Mouse (Mus musculus) layer of hippocampus, postnatal 14 days (tissue): ENCODE measurements at regions not wholly inside any gene's neighbourhood (a gene's known extent, or its start where the extent isn't known, plus 50 kb on each side); places are given as distances from the start of the nearest gene placed in this dataset.
"Not testable (repeated sequence)": the region's sequence is repeated elsewhere in the genome, so short reads cannot be mapped to it uniquely, and the experiment has no call there.

Experiments
- DNase-seq, 2 experiments: peaks; one replicate each; pipeline ENCODE4 v3.0.0; 2021 to 2022; ENCODE audit warnings: low spot score in 2 of 2, mixed read lengths in 1 of 2

DNA sequence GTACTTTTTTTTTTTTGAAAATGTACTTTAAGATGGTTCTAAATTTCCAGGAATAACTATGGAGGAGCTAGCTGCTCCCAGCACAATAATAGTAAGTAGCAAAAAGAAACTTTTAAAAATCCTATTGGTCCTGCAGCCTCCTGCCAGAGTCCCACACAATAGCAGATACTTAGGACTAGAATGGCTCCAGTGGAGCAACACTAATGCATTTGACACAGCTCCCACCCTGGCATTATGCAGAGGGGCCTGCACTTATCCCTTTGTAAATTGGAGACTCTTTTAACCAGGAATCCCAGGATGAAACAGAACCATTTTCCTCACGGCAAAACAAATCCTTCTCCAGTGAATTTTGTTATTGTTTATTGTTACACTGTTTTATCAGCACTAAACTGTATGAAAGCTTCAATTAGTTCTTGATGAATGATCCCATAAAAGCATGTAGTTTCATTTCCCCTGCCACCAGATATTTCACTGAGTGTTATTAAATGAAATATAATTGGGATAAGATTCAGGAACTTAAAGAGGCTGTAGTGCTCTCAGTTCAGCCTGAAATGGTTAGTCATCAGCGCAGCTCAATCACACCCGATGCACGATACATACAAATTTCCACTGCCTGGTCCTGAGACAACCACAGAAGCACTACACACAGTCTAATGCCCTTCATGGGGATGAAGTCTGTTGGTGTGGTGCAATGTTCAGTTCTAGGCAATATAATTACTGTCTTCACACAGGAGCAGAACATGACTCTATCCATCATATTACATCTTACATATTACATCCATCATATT is 708.6 kb upstream of the Mms22l start:
- peak in 1 of 2 experiments; percentile 1 for DNase-seq

DNA sequence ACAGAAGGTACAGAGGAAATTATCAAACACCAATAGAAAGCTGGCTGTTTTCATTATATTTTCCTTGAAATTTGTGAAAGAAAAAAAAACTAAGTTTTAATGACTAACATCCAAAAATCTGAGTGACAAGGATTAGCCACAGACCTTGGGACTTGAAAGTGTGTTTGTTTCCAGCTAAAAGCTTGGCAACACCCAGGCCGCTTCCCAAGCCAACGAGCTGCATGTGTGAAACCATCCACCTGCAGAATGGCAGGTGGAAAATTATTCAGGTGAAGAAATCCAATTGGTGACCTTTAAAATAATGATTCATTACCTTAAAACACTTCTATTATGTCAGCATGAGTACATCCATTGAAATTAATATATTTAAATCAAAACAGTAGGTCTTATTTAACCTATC is 672.7 kb upstream of the Mms22l start:
- DNase-seq: no peak

DNA sequence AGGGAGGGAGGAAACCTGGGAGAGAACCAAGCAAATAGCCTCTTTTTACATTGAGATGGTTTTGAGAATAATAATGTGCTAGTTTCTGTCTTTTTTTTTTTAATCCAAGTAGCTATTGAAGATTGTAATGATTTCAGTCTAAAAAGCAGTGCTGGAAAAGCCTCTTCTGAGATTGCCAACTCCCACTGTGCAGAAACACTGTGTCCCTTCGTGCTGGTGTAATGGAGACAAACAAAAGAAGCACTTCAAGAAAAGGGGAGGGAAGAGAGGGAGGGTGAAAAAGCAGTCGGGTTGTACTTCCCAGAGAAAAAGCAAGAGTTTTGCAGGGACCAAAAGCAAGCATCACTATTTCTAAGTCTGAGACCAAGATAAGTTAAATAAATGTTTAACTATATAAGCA is 669.4 kb upstream of the Mms22l start:
- DNase-seq: peak in 1 of 2 experiments; percentile 61

DNA sequence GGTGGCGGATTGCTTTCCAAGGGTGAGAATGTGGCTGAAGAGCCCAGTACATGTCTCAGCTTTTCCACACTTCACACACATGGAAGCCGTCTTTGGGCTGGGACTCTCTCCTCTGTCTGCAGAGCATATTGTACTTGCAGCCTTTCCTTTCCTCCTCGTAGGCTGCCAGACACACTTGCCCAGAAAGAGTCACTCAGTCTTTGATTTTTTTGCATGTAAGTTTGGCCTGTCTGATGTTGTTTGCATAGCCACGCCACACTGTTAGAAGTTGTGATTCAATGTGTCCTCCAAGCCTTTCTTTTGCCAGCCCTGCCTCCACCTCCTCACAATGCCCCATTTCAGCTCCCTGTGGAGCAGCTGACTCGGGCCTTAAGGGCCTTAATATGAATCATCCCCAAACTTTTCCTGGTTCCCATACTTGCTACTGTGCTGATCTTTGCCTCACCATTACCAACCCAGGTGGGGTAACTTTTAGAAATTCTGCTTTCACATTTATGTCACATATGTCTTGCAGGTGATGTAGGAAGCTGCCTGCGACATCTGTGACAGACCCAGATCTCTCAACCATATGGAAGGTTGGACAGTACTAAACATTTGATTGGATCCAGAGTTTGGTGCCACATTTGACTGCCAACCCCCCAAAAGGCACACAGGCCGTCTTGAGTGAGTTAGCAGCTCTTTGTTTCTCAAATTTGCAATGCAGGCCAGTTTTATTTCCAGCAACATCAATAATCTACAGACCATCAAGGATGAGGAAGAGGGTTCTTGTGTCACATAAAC is 663.7 kb upstream of the Mms22l start:
- DNase-seq: peak in 1 of 2 experiments; percentile 36

DNA sequence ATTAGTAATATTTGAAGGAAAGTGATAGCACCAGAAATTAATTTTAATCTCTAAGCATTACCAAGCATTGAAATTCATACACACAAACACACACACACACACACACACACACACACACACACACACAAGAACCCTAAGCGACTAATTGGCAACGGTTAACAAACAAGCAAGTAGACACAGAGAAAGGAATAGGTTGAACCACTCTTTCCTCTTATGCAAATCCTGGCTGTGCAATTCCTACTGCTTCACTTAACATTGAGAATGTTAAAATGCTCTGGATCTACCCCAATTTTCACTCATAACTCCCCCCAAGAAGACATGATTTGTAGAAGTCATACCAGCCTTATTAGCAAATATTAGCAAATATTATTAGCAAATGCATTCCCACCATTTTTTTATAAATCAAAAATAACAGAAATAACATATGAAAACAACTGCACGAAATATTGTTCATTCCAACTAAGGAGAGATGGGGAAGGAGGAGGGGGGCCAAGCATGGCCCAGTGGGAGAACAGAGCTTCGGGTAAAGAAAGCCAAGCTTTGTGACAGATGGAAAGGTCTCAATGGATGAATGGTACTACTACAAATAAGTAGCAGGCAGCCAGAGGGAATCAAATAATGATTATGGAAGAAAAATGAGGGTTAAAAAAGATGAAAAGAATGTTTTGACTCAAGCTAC is 652.5 kb upstream of the Mms22l start:
- DNase-seq: no peak

DNA sequence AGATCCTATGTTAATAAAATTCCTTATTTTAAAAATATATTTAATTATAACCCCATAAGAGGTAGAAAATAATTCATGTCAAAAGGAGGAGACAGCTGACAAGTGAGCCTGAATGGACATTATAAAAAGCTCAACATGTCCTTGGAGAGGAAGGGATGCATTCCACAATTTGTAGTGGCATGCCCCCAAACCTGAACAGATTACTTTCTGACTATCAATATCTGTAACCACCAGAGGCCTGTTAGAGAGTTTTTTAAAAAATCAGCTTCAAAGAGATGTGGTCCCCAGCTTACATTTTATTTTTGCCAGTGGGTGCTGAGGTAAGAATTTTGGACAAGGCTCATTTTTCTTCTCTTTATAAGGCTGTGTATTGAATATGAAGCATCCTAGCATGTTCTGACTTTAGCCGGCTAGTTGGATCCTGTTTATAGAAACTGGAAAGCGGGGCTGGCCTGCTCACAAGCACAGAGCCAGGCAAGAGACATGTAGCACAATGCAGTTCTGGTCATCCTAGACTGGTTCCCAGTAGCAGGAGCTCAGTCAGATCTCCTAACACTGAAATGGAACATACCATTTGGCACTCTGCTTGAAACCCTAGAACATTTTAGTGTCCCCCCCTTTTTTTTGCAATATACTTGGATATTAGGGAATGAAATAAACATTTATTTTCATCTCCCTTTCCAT is 651.8 kb upstream of the Mms22l start:
- no peak for DNase-seq

DNA sequence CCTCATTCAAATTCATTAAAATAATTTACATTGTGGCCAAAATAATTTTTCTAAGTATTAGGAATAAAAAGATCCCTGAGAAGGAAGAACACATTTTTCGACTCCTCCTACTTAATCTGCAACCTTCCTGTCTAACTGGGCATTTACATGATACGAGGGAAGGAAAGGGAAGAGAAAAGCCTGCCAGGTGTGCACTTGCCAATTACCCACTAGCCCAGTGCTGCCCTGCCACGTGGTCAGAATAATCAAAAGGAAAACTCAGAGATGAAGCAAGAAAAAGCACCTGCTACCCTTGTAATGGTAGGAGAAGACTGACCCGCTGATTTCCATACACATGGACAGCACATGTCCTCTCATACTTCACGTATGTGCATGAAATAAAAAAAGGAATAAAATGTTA is 651.0 kb upstream of the Mms22l start:
- DNase-seq: no peak

DNA sequence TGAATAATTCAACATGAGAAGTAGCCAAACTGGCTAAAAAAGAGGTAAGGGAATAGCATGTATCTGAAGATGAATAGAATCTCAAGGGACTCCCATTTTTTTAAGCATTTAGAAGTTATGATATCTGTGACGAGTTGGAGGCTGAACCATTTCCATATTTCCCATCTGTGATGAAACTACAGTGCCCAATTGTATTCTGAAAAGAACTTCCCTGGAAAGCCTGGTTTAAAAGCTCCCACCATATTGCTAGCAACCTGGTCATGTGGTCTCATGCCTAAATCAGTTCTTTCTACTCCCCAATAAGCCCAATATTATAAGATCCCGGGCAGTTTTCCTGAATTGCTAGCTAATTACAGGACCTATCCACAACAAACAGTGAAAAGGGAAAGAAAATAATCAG is 645.6 kb upstream of the Mms22l start:
- DNase-seq: peak in 1 of 2 experiments; percentile 72

DNA sequence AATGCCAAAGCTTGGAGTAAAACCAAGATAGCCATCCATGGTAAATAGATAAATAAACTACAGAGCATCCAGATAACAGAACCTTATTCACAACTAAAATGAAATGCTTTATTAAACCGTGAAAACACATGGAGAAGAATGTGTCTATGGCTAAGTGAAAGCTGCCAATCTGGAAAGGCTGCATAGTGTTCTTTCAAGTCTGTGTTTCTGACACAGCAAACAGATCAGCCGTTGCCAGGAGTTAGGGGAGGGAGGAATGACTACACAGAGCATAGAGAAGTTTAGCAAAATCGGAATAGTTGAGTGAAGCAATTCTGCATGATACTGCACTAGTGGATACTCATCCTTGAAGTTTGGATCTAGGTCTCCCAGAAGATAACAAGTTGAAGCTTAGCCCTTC is 633.8 kb upstream of the Mms22l start:
- peak; percentile 6 to 67 for DNase-seq

DNA sequence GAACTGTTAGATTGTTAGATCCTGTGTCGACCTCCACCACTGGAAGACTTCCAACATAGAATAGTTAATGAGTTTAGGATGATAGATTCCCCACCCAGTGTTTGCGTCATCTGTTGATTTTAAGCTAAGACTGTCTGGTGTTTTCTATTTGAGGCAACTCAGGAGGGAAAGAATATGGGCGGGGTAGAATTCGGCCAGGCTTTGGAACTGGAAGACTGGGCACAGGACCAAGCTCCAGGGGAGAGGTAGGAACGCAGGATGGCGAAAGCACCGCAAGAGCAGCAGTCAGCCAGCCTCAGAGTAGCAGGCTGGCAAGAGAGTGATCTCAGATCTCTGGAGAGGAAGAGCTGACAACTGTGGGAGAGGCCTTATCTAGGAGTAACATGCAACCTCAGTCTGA is 616.2 kb upstream of the Mms22l start:
- no peak for DNase-seq

DNA sequence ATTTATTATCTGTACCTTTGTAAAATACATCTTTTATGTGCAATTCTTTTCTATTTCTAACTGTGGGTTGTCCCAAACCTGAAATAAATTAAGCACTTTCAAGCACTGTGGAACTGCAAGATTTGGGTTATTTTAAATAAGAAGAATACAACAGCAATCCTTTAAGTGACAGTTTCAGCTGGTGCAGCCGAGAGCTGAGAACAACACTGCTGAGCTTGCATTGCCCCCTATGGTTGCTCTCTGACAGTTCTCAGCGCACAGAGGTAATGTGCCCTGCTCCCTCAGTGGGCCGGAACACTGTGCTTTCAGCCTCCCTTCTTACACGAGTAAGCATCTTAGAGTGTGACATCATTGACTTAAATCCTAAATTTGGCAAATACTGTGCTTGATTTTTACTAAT is 582.9 kb upstream of the Mms22l start:
- DNase-seq: peak; percentile 3 to 12

DNA sequence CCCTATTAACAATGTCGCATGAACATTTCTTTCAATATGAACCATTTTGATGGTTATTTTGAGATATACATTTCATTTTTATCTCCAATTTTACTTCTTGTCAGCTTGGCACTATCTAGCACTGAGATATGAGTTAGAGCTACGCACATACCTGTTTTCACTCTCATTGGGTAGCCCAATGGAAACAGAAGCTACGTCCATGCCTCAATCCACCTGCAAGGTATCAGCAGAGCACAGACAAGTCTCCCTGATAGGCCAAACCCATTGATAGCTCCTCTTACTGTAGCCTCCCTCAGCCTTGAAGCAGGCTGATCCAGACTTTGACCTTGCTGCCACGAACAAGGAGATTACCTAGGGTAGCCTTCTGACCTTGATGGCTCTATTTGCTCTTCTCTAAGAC is 582.4 kb upstream of the Mms22l start:
- DNase-seq: no peak

DNA sequence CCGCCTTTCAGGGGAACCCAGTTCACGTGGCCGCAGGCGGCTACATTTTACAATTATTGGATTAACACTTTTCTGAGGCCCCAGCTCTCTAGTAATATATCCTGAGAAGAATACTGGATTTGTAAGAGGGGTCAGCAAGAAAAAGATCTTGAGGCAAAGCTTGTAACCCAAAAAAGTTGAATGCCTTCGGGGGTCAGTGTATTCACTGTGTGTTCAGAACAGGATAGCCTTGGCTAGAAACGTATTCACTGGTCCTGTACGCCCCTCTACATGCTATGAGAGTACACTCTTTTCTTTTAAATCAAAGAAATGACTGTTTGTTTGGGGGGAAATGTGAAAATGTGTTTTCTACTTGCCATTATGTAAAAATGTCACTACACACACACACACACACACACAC is 581.8 kb upstream of the Mms22l start:
- no peak for DNase-seq

DNA sequence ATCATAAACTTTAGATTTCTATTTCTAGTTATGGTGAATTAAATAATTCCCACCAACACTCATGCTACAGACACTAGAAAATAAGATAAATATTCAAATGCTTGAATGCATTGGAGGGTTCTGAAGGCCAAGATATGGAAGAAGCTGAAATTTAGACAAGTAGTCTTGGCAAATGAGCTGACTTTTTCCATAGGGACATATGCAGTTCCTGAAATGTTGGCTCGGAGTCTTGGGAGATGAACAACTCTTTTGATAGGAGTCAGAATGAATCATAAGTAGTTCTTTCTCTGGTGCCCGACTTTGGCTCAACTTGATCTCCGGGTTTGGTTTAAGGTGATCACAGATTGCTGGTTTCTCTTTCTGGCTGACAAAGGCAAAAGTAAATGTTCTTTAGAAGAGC is 574.7 kb upstream of the Mms22l start:
- no peak for DNase-seq

DNA sequence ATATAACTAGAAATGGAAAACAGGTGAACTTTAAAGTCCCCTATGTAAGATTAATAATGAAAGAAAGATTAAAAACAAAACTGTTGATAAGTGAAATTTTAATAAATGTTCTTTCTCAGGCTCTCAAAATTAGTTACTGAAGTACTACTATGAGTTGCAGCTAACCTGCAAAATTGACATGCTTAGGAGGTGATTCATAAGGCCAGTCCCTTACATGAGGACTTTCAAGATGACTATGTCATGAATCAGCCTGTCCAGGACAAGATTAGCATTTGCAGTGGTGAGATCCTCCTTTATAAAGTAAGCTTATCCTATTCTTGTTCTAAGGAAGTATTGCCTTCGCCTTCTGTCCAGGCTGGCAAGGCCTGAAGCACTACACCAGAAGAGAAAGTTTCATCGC is 542.1 kb upstream of the Mms22l start:
- no peak for DNase-seq

DNA sequence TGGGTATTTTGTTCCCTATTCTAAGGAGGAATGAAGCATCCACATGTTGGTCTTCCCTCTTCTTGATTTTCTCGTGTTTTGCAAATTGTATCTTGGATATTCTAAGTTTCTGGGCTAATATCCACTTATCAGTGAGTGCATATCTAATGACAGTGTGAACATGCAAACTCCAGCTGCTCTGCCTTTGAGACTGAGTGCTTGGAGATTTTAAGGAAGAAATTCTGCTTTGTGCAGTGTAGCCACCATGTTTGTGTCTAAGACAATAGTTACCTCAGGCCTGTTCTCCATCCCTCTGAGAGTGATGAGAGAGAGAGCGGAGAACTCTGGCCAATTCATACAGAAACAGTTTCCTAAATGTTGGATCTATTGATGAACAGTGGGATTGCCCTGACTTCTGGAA is 514.1 kb upstream of the Mms22l start:
- DNase-seq: not testable (repeated sequence)

DNA sequence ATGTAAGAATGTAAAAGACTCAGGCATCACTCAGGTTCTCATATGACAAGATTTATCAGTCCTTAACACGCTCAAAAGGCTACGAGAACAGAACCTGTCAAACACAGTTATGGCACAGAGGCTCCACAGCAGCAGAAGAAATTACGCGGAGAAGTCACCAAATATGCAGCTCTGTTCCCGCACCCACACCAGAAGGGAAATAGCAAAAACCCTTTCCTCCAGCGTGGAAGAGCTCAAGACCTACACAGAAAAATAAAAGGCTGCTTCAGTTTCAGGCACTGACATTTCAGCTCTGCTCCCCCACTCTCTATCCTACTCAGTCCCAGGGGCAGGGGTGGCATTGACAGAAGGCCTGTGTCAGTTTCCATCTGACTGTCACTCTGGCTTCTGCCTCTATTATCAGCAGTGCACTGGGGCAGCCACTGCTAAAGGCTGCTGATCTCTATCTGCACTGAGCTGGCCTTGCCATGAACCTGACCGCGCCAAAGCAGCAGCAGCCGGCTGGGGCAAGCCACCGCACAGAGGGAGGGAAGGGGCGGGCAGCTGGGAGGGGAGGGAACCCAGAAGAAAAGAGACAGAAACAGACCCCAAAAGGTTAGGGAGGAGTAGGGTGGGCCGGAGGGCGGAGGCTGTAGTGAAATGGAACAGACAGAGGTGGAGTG is 513.3 kb upstream of the Mms22l start:
- peak; percentile 6 to 7 for DNase-seq

DNA sequence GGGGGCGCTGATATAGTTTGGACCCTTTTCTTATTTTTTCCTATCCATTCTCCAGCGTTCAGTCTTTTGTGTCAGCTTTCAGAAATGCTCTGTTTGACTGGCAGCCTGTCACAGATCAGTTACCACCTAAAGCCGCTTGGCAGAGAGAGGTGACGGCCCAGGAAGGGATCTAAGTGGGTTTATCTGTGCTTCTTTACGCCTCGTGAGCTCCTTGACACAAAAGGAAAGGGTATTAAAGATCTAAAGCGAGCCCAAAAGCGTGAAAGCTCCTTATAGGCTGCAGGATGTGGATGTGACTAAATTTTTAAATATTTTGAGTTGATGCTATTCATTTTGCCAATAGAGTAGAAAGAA is 512.8 kb upstream of the Mms22l start:
- peak in 1 of 2 experiments; percentile 6 for DNase-seq

DNA sequence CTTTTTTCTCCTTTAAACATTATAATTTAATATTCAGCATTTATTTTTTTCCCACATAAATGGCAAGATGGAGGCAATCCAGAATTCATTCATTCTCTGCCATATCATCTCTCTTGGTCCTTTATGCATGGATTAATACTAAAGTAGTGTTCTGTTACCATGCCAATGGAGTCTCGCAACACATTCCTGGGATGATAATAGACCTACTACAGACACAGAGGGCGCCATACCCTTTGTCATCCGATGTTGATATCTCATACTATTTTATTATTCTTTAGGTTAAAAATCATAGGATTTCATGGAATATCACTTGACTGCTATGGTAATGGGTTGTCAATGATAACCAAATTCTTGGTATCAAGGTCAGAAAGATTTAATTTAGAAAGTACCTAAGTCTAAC is 512.2 kb upstream of the Mms22l start:
- DNase-seq: no peak

DNA sequence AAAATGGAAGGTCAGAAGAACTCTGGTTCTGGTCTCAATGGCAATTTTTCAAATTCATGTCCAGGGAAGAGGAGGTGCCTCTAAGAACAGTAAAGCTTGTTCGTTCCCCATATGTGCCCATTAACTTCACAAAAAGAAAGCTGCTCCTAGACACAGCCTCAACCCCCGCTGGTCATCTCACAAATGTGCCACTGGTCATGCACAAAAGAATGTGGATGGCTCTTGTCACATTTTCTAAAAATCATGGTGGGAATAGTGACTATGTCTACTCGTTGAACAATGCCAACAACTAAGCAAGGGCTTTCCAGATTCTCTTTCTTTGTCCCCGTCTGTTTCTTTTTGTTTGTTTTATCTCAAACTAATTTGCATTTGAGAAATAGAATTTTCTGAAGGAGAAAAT is 510.3 kb upstream of the Mms22l start:
- DNase-seq: no peak

DNA sequence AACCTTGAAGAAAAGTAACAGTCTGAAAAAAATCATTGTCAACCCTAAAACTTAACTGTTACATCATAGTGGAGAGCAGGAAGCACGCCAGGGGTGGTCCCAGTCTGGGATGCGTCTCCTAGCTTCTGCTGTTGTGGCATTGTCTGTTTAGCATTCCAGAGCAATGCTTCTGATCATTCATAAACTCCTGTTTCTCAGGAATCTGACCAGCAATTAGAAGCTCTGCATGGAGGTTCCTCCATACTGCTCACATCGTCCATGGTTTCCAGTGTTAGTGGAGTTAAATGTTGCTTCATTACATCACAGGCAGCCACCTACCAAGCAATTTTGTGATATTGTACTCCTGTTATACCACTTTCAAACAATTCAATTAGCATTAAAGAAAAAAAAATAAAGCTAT is 502.4 kb upstream of the Mms22l start:
- DNase-seq: no peak
